Mouse (Mus musculus): ENCODE measurements around the gene Tcte1. TPM values are rescaled to one million over a fixed set of nuclear protein-coding genes. Genes with fewer than 3 reads are reported as not detected.

Gene Tcte1
- polyA plus RNA-seq, 1 experiment from 2014 or later: 1.3 TPM

- Histone ChIP-seq H3K27ac (replicated peaks; ENCODE audit: low read depth, low read length) (no peak overlapping the region), H3K9ac (ENCODE audit: low read length) (no peak overlapping the region), H3K4me1 (ENCODE audit: control insufficient read depth, insufficient read depth, low read length) (no peaks in the 10 kb centered on the region), H3K4me2 (ENCODE audit: low read depth, severe bottlenecking) (no peak overlapping the region), H3K4me3 (ENCODE audit: low read depth, low read length) (no peak overlapping the region), H3K9me3 (ENCODE audit: control insufficient read depth, low read length) (no peaks in the 10 kb centered on the region), H3K27me3 (ENCODE audit: control insufficient read depth, insufficient read depth, low read length) (no peaks in the 10 kb centered on the region), H3K36me3 (ENCODE audit: control insufficient read depth, insufficient read depth, low read length) (no peaks in the 10 kb centered on the region)
- ATAC-seq (ENCODE audit: insufficient number of reproducible peaks, low FRiP score, low TSS enrichment, low read depth) (no peak), DNase-seq (ENCODE audit: low spot score) (no peak)
- WGBS: 85% methylated on average over 23 of the region's 23 CpGs
Observed at GRCm38 (mm10) chr17:45488321-45489254, 34.6 kb upstream of the Tcte1 start.

DNA sequence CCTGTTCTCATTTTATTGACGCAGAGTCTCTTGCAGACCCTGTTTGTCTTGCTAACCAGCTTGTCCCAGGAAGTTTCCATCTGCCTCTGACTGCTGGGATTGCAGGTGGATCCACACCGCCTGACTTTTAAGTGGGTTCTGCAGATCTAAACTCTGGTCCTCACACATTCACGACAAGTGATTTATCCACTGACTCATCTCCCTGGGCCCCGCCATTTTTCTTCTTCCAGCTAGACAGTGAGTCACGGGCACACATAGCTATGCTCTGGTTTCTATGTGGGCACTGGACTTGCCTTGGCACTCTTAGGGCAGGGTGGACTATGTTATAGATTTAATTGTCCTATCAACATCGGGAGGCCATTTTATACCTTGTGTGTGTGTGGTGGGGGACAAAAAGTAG lies 33.5 kb upstream of the Tcte1 start:
- no peaks in the 10 kb centered on the region for H3K4me1 ChIP-seq (ENCODE audit: control insufficient read depth, insufficient read depth, low read length)
- H3K27me3 ChIP-seq (ENCODE audit: control insufficient read depth, insufficient read depth, low read length): no peaks in the 10 kb centered on the region
- DNase-seq (ENCODE audit: low spot score): no peak
- H3K4me2 ChIP-seq (ENCODE audit: low read depth, severe bottlenecking): no peak overlapping the region
- H3K36me3 ChIP-seq (ENCODE audit: control insufficient read depth, insufficient read depth, low read length): no peaks in the 10 kb centered on the region
- no peak overlapping the region for H3K9ac ChIP-seq (ENCODE audit: low read length)
- no peaks in the 10 kb centered on the region for H3K9me3 ChIP-seq (ENCODE audit: control insufficient read depth, low read length)
- H3K27ac ChIP-seq (replicated peaks; ENCODE audit: low read depth, low read length): no peak overlapping the region
- 85% methylated on average over 6 of the region's 6 CpGs for WGBS
- ATAC-seq (ENCODE audit: insufficient number of reproducible peaks, low FRiP score, low TSS enrichment, low read depth): no peak
- H3K4me3 ChIP-seq (ENCODE audit: low read depth, low read length): no peak overlapping the region

GRCm38 (mm10) chr17:45490532-45491154 lies 32.6 kb upstream of the Tcte1 start:
- no peak overlapping the region for H3K27ac ChIP-seq (replicated peaks; ENCODE audit: low read depth, low read length)
- H3K9ac ChIP-seq (ENCODE audit: low read length): no peak overlapping the region
- ATAC-seq (ENCODE audit: insufficient number of reproducible peaks, low FRiP score, low TSS enrichment, low read depth) (no peak), DNase-seq (ENCODE audit: low spot score) (no peak)
- 79% methylated on average over 13 of the region's 13 CpGs for WGBS
- H3K9me3 ChIP-seq (ENCODE audit: control insufficient read depth, low read length): no peaks in the 10 kb centered on the region
- no peak overlapping the region for H3K4me2 ChIP-seq (ENCODE audit: low read depth, severe bottlenecking)
- no peaks in the 10 kb centered on the region for H3K4me1 ChIP-seq (ENCODE audit: control insufficient read depth, insufficient read depth, low read length)
- no peaks in the 10 kb centered on the region for H3K27me3 ChIP-seq (ENCODE audit: control insufficient read depth, insufficient read depth, low read length)
- no peaks in the 10 kb centered on the region for H3K36me3 ChIP-seq (ENCODE audit: control insufficient read depth, insufficient read depth, low read length)
- no peak overlapping the region for H3K4me3 ChIP-seq (ENCODE audit: low read depth, low read length)

- 84% methylated on average over 11 of the region's 11 CpGs for WGBS
Observed at GRCm38 (mm10) chr17:45495398-45495797, 27.8 kb upstream of the Tcte1 start.

DNA sequence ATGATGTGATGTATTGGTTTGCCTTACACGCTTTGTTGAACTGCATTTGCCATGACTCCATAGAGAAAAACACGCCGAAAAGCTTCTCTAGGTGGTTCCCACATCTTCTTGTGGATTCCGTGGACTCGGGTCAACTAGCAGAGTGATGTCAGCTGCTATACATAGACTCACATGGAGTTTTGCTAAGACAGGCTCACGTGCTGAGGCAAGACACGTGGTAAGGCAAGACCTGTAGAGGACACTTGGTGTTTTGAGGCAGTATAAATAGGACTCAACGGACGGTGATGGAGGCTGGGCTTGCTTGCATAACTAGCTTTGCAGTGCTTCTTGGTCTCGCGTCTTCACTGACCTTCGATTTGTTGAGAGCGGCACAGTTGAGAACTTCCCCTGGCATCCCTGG lies 24.8 kb upstream of the Tcte1 start:
- DNase-seq (ENCODE audit: low spot score): no peak
- Histone ChIP-seq H3K4me2 (ENCODE audit: low read depth, severe bottlenecking) (no peak overlapping the region), H3K9me3 (ENCODE audit: control insufficient read depth, low read length) (no peaks in the 10 kb centered on the region), H3K36me3 (ENCODE audit: control insufficient read depth, insufficient read depth, low read length) (no peaks in the 10 kb centered on the region), H3K9ac (ENCODE audit: low read length) (no peak overlapping the region), H3K4me3 (ENCODE audit: low read depth, low read length) (no peak overlapping the region), H3K4me1 (ENCODE audit: control insufficient read depth, insufficient read depth, low read length) (no peaks in the 10 kb centered on the region), H3K27ac (replicated peaks; ENCODE audit: low read depth, low read length) (no peak overlapping the region), H3K27me3 (ENCODE audit: control insufficient read depth, insufficient read depth, low read length) (no peaks in the 10 kb centered on the region)
- ATAC-seq (ENCODE audit: insufficient number of reproducible peaks, low FRiP score, low TSS enrichment, low read depth): no peak
- WGBS: 88% methylated on average over 13 of the region's 13 CpGs

More at GRCm38 (mm10) chr17:45495398-45495797, 27.8 kb upstream of the Tcte1 start:
- no peaks in the 10 kb centered on the region for H3K27me3 ChIP-seq (ENCODE audit: control insufficient read depth, insufficient read depth, low read length)
- H3K4me1 ChIP-seq (ENCODE audit: control insufficient read depth, insufficient read depth, low read length): no peaks in the 10 kb centered on the region
- no peak for DNase-seq (ENCODE audit: low spot score)
- no peaks in the 10 kb centered on the region for H3K36me3 ChIP-seq (ENCODE audit: control insufficient read depth, insufficient read depth, low read length)
- H3K27ac ChIP-seq (replicated peaks; ENCODE audit: low read depth, low read length): no peak overlapping the region
- no peak for ATAC-seq (ENCODE audit: insufficient number of reproducible peaks, low FRiP score, low TSS enrichment, low read depth)
- no peak overlapping the region for H3K9ac ChIP-seq (ENCODE audit: low read length)
- no peak overlapping the region for H3K4me2 ChIP-seq (ENCODE audit: low read depth, severe bottlenecking)
- no peaks in the 10 kb centered on the region for H3K9me3 ChIP-seq (ENCODE audit: control insufficient read depth, low read length)
- H3K4me3 ChIP-seq (ENCODE audit: low read depth, low read length): no peak overlapping the region

DNA sequence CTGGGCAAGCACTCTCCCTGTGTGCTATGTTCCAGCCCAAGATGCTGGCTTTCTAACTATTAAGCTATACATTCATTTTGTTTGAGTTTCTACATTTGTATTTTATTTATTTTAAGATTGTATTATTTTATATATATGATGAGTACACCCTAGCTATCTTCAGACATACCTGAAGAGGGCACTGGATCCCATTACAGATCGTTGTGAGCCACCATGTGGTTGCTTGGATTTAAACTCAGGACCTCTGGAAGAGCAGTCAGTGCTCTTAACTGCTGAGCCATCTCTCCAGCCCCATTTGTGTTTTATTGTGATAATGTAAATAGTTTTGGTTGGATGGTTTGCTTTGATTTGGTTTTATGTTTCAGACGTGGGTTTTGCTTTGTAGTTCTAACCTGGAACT lies 23.7 kb upstream of the Tcte1 start:
- Histone ChIP-seq H3K4me3 (ENCODE audit: low read depth, low read length) (no peak overlapping the region), H3K36me3 (ENCODE audit: control insufficient read depth, insufficient read depth, low read length) (no peaks in the 10 kb centered on the region), H3K27ac (replicated peaks; ENCODE audit: low read depth, low read length) (no peak overlapping the region), H3K9me3 (ENCODE audit: control insufficient read depth, low read length) (no peaks in the 10 kb centered on the region), H3K27me3 (ENCODE audit: control insufficient read depth, insufficient read depth, low read length) (no peaks in the 10 kb centered on the region), H3K4me1 (ENCODE audit: control insufficient read depth, insufficient read depth, low read length) (no peaks in the 10 kb centered on the region), H3K9ac (ENCODE audit: low read length) (no peak overlapping the region), H3K4me2 (ENCODE audit: low read depth, severe bottlenecking) (no peak overlapping the region)
- WGBS: 36% methylated on average over 2 of the region's 2 CpGs
- ATAC-seq (ENCODE audit: insufficient number of reproducible peaks, low FRiP score, low TSS enrichment, low read depth) (no peak), DNase-seq (ENCODE audit: low spot score) (no peak)

DNA sequence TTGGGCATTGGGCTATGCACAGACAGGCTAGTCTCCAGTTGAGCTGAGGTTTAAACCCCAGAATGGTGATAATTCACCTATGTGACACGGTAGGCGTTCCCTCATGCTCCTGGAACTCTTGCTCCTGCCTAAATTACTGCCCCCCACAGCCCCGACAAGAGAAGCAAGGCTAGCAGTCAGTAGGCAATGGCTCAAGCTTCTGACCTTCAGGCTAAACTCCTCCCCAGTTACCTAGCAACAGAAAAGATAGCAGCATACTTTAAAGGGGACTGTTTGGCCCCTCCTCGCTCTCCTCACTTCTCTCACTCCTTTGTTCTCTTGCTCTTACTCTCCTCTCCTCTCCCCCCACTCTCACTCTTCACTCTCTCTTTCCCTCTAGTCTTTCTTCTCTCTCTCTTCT lies 22.3 kb upstream of the Tcte1 start:
- H3K27ac ChIP-seq (replicated peaks; ENCODE audit: low read depth, low read length): no peak overlapping the region
- 39% methylated on average over 4 of the region's 4 CpGs for WGBS

DNA sequence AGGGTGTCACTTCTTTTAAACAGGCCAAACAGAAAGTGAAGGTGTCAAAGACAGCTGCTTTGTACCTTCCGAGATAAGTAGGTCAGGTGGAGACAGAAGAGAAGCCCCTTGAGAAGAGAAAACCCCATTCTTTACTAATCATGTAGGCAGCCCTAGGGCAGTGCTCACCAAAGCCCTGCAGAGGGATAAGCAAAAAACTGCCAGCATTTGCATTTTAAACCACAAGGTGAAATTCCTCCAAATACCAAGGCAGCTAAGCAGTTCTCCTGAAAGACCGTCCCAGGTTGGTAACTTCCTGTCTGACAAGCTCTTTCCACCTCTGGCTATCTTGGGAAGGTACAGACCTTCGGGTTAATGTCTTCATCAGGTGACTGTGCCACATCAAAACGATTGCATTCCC lies 20.9 kb upstream of the Tcte1 start:
- DNase-seq (ENCODE audit: low spot score): no peak
- H3K27me3 ChIP-seq (ENCODE audit: control insufficient read depth, insufficient read depth, low read length): no peaks in the 10 kb centered on the region
- peaks cover under 1% of the 10 kb centered on the region; the same call in 1 of the 2 replicates for H3K4me1 ChIP-seq (ENCODE audit: control insufficient read depth, insufficient read depth, low read length)
- no peak overlapping the region for H3K9ac ChIP-seq (ENCODE audit: low read length)
- no peak overlapping the region for H3K4me3 ChIP-seq (ENCODE audit: low read depth, low read length)
- 56% methylated on average over 4 of the region's 4 CpGs for WGBS
- no peak overlapping the region for H3K27ac ChIP-seq (replicated peaks; ENCODE audit: low read depth, low read length)
- no peaks in the 10 kb centered on the region for H3K9me3 ChIP-seq (ENCODE audit: control insufficient read depth, low read length)
- no peak for ATAC-seq (ENCODE audit: insufficient number of reproducible peaks, low FRiP score, low TSS enrichment, low read depth)
- no peak overlapping the region for H3K4me2 ChIP-seq (ENCODE audit: low read depth, severe bottlenecking)
- no peaks in the 10 kb centered on the region for H3K36me3 ChIP-seq (ENCODE audit: control insufficient read depth, insufficient read depth, low read length)

More for the DNA sequence above, 22.3 kb upstream of the Tcte1 start:
- Histone ChIP-seq H3K4me2 (ENCODE audit: low read depth, severe bottlenecking) (no peak overlapping the region), H3K36me3 (ENCODE audit: control insufficient read depth, insufficient read depth, low read length) (no peaks in the 10 kb centered on the region), H3K9ac (ENCODE audit: low read length) (no peak overlapping the region), H3K27me3 (ENCODE audit: control insufficient read depth, insufficient read depth, low read length) (no peaks in the 10 kb centered on the region), H3K4me3 (ENCODE audit: low read depth, low read length) (no peak overlapping the region), H3K4me1 (ENCODE audit: control insufficient read depth, insufficient read depth, low read length) (no peaks in the 10 kb centered on the region), H3K9me3 (ENCODE audit: control insufficient read depth, low read length) (no peaks in the 10 kb centered on the region)
- ATAC-seq (ENCODE audit: insufficient number of reproducible peaks, low FRiP score, low TSS enrichment, low read depth) (no peak), DNase-seq (ENCODE audit: low spot score) (no peak)
